Mouse (Mus musculus) cerebellum, adult 18-20 months (tissue): ENCODE data around the gene Zfand3.

ENCODE experiments used
- DNase-seq, 2 experiments: peaks; one replicate each; pipeline ENCODE4 v3.0.0; 2021

Zfand3 gene

DNA sequence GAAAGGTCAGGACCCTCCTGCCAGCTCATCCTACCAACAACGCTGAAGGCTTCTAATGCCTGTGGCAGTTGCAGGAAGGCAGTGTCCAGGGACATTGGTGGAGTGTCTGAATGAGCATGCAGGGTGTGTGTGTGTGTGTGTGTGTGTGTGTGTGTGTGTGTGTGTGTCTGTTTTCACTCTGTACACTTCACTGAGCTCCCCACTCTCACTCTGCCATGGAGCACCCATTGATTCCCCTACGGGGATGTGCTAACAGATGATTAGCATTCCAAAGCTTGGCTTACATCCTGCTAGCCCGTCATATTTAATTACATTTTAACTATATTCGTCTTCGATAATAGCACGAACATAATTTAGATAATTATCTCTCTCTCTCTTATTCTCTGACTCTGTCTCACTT is 232.1 kb downstream of the Zfand3 start:
- no peak for DNase-seq

DNA sequence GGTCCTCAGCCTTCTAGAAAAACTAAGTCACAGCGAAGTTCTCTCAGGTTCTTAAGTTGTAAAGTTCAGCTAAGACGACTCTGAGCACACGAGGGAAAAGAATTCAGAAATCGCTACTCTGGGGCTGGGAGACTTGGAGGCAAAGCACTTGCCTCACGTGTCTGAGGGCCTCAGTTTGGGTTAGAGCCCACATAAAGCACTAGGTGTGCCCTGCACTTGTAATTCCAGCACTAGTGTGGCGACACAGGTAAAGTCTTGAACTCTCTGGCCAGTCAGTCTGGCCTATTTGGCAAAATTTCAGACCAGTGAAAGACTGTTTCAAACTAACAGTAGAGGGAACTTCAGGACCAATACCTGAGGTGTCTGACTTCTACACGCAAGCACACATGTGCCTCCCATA is 233.1 kb downstream of the Zfand3 start:
- no peak for DNase-seq

DNA sequence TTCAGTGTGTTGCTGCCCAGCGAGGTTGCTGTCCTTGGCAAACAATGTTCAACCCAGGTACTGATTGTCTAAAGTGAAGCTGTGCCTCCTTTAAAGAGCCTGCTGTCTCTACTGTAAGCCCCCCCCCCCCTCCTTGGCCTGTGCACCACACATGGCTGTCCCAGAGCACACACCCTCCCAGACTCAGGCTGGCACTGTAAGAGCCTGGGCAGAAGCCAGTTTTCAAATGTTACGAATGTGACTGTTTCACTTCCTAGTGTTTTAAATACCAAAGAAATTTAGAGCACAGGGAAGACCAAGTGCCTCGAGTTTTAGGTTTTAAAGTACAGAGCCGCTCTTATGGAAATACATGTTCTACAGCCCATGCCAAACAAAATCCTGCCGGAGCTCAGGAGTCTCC is 234.9 kb downstream of the Zfand3 start:
- DNase-seq, result no peak

DNA sequence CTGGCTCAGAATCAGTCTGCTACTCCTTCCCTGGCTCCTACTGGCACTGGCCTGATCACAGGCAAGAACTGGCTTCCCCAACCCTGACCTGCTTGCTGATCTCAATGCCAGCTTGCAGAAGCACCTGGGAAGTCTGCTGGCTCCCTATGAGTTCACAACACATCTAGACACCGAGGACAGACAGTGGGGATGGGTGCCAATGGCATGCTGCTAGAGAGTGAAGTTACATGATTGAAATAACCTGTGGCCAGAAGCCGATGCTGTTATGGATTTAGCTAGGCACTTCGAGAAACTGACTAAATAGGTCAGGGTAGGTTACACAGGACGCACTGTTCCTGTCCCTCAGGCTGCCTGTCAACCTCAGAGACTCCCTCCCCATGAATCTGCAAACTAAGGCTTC is 236.1 kb downstream of the Zfand3 start:
- DNase-seq, result peak; percentile 72 to 73

DNA sequence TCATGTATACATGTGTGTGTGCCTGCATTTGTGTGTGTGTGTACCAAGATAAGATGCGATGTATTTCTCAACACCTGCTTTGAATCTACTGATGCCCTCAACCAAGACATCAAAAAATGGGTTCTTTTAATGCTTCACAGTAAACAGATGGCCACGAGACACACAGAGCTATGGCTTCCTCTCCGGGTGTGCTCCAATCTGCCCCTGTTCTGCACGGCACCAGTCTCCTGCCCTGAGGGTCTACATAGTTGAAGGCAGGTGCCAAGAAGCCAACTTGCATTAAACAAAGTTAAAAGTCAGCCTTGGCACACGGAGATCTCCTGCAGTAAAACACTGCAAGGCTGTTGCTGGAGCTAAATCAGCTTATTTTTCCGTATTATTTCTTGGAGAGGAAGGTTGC is 236.5 kb downstream of the Zfand3 start:
- peak in 1 of 2 experiments; percentile 54 for DNase-seq

DNA sequence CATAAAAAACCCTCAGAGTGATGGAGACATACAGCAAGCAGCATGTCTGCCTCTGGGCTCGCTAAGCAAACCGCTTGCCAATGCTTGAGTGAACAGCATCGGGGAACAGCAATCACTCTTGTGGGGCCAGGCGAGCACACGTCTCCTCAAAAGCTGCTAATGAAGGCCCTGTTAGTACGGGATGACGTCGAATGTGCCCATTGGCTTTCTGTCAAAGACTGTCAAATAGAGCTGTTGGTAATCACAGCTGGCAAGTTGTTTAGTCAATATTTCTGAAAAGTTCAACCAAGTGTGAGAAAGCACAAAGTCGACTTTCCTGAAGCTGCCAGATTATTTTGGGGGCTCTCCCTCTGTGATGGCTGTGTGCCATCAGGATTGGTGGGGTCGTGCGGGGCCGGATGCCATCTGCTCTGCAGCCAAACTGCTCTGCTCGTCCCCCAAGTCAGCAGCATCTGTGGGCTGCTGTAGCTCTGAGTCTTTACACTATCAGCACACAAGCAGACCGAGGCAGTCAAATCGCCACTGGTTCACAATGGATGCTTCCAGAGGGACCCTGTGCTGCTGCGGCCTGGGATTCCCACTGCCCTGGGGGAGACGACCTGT is 237.3 kb downstream of the Zfand3 start:
- DNase-seq, result no peak

DNA sequence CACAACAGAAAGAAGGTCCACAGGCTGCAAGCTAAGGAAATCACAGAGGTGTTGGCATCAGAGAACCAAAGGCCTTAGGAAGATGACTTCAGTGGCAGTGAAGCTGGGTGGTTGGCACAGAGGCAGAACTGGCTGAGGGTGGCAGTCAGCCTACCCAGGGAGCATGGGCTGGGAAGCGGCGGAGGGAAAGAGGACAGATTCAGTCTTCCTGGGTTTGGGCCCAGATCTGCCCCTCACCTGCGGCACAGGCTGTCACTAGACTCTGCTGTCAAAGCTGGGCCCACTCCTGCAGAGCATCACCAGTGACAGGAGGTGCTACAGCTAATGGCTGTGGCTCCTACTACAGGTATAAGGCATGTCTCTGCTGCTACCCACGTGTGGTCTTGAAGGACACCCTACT is 238.1 kb downstream of the Zfand3 start:
- no peak for DNase-seq

DNA sequence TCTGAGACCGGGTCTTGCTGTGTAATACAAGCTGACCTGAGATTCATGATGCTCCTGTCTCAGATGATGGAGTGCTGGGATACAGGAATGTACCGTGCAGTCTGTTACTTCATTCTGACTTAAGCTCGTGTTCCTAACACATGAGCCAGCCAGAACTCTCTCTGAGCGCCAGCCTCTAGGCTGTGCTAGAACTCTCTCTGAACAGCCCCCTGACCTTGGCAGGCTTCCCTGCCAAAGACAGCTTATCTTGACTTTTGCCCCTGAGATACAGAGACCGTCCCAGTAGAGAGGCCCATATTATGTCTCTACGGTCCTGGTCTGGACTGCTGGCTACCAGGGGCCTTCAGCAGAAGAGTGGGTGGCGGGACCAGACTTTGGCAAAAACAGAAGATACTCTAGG is 239.0 kb downstream of the Zfand3 start:
- DNase-seq, result no peak

DNA sequence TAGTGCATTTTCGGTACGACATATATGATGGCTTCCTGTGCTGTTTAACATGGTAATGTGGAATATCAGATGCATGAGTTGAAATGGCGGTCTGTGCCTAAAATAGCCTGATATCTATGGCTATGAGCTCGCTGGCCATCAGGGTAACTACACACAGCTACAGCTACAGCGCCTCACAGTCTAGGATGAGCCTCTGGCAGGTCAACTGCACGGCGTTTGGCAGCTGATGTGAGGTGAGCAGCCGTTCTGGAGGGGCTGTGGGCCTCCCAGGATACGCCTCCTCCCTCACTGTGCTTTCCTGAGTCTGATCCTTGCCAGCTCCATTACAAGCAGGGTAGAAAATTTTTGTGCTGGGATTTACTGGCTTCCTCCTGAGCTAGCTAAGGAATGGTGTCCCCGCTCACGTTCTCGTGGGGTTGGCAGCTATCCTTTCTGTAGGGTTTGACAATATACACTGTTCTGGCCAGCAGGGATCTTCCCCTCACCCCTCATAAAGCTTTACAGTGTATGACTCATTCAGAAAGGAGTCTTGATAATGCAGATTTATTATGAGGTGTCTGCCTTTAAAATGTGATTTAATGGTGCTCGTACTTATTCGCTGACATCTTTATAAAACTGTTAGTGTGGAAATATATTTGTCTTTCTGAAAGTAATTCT is 240.2 kb downstream of the Zfand3 start:
- DNase-seq, result no peak

DNA sequence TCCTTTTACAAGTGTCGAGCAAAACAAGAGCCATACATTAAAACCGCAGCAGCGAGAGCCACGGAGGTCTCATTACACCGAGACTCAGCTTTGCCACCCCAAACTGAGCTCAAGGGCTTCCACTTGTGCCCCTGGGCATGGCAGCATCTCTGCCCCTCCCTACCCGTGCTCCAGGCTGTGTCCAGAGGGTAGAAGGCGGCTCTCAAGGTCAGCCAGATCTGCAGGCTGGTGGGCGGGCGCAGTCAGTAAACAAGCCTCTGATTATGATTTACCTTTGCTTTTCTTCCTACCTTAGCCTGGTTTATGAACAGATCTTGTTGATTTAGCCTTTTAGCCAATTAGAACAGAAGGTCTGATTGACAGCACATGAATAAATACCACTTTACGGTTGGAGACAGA is 240.8 kb downstream of the Zfand3 start:
- DNase-seq, result no peak

DNA sequence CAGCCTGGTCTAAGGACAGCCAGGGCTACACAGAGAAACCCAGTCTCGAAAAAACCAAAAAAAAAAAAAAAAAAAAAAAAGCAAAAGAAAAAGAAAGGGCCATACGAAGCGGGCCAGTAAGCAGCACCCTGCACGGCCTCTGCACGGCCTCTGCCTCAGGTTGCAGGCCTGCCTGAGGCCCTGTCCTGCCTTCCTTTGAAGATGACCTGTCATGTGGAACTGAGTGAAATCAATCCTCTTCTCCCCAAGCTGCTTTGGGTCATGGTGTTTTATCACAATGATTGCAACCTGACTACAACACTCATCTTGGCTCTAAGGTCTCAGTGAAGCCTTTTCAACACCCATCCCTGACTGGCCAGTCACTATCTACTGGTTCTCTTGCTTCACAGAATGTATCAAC is 248.5 kb downstream of the Zfand3 start:
- DNase-seq, result no peak

DNA sequence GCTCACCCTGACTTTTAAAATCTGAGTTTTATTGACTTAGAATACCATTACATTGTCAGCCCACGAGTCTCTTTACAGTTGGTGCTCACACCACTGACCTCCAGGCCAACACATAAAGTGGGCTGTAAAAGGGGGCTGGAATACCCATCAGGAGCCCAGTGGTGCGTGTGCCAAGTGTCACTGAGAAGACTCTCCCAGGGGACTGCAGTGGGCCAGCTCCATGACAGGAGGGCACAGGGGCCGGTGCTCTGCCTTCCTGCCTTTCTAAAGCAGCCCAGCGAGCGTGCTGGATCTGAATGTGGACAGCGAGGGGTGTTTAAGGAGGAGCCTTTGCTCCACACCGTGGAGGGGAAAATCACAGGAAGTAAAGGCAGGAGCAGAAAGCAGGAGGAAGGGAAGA is 249.4 kb downstream of the Zfand3 start:
- DNase-seq, result no peak

DNA sequence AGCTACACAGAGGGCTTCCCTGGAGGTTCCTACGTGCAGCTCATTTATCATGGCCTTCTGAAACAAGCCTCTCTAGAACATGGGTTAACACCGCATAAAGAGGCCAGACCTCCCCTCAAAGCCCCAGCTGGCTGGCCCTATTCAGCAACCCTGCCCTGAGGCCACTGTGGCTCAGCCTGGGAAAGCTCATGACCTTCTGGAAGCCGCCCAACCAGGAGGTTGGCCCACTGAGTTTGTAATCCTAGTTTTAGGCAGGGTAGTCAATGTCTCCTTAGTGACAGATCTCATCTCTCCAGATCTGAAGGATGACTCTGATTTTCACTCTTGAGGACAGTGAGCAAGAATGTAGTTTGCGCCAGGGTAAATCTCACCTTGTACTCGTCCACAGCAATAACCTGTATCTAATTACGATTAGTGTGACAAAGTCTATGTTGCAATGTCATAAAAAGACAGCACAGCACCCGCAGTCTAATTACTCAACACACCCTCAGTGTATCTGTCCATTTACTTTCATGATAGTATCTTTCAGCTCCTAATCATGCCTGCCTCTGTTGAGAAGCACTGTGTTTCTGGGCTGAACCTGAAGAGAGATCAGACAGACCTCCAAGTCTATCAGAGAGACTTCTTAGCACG is 251.5 kb downstream of the Zfand3 start:
- DNase-seq, result no peak

DNA sequence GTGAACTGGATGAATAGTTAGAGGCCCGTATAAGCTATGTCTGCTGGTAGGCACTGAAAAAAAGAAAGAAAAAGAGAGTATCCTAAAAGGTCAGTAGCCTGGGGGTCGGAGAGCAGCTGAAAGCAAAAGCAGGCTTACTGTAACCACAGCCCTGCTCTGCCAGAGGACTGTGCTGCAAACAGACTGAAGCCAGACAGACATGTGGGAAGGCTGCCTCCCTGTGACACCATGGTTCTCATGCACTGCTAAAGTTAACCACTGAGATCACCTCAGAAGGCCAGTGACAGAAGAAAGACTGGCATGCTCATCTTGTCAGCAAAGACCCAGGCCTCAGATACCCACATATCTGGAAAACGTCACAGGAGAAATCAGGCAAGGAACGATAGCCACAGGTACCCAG is 253.9 kb downstream of the Zfand3 start:
- no peak for DNase-seq

DNA sequence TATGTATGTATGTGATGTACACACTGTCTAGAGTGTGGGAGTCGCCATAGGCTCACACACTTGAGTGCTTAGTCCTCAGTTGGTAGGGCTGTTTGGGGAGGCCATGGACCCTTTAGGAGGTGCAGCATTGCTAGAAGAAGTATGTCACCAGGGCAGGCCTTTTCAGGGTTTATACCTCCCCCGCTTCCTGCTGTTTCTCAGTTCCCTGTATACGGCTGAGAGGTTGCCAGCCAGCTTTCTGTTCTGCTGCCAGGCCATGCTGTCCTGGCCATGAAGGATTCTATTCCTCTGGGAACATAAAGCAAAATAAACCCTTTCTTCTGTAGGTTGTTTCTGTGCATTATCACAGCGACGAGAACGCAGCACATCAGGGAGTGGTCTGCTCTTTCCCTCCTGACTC is 255.4 kb downstream of the Zfand3 start:
- DNase-seq, result no peak
